Mouse (Mus musculus): Measurements from ENCODE around the gene Dusp15.

Gene Dusp15

DNA sequence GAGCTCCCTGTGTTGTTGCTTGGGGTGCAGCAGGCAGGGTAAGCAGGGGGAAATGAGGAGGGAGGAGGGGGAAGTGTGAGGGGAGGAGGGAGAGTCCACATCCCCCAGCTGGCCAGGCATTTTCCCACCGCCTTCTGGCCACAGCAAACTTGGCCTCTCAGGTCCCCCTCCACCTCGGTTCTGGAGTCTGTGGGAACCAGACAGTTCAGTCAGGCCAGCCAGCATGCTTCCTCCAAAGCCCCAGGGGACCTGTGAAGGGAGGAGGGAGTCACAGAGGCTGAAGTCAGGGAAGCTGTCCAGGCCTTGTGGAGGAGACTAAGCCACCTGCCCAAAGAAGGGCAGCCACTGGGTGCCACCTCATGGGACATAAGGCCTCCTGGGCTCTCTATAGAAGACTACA is 21.2 kb downstream of the Dusp15 start:
- DNase-seq, result no peak

DNA sequence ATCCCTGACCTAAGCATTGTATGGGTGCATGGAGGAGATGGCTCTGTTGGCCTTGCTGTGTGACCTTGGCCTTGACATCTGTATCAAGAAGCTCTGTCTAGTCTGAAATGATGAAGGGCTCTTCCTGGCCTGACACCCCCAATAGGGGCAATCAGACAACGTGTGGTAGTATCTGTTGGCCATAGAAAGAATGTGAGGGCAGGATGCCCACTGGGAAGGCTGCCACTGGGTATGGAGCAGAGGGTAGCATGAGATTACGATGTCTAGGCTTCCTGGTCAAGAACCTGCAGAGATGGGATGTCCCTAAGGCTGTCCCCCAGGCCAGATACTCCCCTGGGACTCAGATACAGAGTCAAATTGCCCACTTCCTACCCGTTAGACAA is 22.5 kb downstream of the Dusp15 start:
- DNase-seq, result no peak

- no peak for DNase-seq
These were observed 23.1 kb downstream of the Dusp15 start for GRCm38 (mm10) chr2:152928219-152928987.

DNA sequence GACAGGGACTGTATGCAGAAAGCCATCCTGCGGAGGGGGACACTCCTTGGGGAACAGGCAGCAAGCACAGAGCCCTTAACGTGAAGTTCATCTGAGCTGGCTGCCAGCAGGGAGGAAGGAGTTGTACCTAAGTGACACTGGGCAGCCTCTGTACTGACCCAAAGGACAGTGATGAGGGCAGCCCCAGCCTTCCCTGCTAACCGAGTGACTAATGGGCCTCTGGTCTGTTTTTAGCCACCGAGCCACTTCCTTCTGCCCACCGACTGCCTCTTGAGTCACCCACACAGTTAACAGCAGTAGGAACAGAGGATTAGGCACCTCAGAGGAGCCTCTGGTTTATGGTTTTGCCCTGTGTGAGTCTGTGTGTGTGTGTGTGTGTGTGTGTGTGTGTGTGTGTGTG is 24.1 kb downstream of the Dusp15 start:
- no peak for DNase-seq

- DNase-seq, result no peak
These were observed 24.6 kb downstream of the Dusp15 start for GRCm38 (mm10) chr2:152926896-152927295.

DNA sequence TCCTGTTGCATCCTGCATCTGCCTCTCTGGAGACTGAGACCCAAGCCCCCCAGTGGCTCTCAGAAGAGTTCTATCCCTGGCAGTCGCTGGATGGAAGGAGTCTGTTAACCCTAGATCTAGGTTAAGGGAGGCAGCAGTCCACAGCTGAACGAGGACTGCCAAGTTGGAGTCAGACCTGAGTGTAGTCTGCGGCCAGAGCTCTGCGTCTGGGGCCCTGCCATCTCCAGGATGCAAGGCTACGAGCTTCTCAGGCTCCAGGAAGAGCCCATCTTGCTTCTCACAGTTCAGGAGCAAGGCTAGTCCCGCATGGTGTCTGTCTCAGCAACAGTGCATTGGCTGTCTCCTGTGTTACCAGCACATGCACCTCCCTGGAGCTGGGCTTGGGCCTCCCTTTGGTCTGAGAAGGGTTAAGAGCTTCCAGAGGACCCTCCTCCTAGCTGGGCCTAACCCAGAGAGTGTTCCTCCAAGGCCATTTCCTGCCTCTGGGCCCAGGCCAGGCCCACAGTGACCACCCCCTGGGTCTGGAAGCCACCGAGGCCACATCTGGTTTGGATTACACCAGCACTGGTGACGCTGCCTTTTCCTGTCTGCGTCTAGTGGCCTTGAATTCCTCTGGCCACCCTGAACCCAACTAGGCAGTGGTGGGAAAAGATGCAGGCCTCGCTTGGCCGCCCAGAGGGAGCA is 26.2 kb downstream of the Dusp15 start:
- no peak for DNase-seq

DNA sequence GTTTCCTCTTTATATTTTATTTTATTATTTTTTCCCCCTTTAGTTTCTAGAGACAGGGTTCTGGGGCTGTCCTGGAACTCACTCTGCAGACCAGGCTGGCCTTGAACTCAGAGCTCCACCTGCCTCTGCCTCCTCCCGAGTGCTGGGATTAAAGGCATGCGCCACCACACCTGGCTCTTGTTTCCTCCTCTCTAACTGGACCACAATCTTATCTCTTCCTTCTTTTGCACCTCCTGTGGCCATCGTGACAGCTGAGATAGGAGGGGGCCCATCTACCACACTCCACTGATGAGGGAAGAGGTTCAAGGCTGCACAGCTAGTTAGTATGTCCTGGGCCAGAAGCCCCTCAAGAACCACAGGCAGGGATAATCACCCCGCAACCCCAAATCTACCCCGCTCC is 27.0 kb downstream of the Dusp15 start:
- DNase-seq, result no peak

GRCm38 (mm10) chr2:152924128-152924527 is 27.4 kb downstream of the Dusp15 start:
- no peak for DNase-seq

GRCm38 (mm10) chr2:152923621-152924020 is 27.9 kb downstream of the Dusp15 start:
- peak; percentile 64 for DNase-seq

GRCm38 (mm10) chr2:152922376-152922775 is 29.1 kb downstream of the Dusp15 start:
- peak; percentile 80 for DNase-seq

GRCm38 (mm10) chr2:152917671-152918070 is 33.8 kb downstream of the Dusp15 start:
- no peak for DNase-seq

DNA sequence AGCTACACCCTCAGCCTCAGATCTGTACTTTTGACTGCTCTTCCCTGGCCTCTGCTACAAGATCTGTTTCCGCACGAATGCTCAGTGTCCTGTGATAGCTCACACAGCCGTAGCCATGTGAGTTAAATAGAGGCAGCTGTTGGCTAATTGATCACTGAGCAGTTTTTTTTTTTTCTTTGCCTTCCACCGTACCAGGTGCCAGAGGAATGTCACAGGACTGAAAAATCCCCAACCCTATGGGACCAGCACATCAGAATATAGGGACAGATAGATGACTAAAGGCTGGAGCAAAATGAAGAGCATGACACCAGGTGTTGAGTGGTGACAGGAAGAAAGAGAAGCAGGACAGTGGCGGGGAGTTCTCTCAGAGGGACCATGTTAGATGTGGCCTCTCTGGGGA is 35.4 kb downstream of the Dusp15 start:
- DNase-seq, result no peak

DNA sequence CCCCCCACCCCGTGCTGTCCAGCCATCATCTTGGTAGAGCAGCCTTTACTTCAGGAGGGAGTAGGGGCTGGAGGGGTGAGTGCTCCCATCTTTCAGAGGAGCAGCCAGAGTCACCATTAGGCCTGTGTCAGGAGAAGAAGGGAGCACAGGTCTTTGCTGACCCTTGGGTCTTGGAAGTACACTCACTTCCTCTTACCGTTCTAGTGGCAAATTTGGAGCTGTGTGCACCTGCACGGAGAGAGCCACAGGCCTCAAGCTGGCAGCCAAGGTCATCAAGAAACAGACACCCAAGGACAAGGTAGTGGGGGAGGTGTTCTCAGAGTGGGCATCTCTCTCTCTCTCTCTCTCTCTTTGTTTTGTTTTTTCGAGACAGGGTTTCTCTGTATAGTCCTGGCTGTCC is 36.0 kb downstream of the Dusp15 start:
- no peak for DNase-seq

DNA sequence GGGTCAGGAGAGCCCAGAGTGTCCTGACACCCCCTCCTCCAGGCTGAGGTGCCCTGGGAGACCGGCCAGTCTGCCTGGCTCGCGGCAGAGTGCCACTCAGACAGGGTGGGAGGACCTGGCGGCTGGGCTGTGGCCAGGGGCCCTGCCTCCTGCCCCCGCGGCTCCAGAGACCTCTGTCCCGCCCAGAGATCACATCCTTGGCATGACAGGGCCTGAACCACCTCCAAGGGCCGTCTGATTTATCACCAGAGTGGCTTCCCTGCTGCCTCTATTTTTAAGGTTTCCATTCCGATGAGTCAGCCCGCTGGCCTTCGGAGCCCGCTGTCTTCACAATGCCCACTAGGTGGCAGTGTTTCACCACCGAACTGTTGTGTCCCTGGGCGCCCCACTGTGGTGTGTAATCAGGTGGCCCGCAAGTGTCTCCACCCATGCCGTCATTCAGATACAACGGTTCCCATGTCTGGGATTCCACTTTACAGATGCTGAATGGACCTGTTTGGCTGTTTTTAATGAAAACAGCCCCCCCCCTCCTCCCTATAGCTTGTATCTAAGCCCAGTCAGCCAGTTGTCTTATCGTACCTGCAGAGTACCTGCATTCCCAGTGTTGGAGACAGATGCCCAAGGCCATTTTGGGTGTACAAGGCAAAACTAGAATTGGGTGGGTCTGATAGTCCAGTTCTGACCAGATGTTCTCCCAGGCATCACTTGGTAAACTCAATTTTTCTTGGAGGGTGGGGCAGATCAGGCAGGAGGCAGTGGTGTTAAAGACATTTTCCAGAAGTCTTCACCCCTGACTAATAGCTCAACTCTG is 37.0 kb downstream of the Dusp15 start:
- DNase-seq, result peak; percentile 89

DNA sequence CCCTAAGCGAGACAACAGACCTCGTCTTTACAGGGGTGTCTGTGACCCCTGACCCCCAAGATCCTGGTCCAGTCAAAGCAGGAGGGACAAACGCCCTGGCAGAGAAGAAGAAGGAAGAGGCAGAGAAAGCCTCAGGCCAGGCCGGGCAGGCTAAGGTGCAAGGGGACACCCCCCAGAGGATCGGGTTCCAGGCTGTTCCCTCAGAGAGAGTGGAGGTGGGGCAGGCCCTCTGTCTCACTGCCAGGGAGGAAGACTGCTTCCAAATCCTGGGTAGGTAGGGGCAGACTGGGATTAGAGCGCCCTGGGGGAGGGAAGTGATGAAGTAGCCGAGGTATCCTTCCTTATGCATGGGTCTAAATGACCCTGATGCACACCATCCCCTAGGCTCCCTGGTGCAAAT is 38.0 kb downstream of the Dusp15 start:
- DNase-seq, result no peak

DNA sequence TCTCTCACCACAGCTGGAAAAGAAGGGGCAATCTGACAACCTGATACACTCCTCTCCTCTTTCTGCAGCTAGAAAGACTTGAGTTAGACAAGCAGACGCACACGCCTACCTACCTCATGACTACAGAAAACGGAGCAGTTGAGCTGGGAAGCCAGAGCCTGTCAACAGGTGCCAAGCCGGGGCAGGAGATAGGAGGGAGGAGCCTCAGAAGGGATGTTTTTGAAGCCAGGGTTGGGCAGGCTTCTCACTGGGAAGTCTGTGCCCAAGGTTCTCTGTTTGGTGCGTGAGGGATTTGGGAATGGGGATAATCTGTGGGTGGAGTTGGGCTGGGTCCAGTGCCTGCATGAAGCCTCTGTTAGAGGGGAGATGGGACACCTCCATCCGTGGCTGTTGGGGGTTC is 40.1 kb downstream of the Dusp15 start:
- no peak for DNase-seq

GRCm38 (mm10) chr2:152911031-152911430 is 40.5 kb downstream of the Dusp15 start, which contains the start of gene Mylk2:
TSS of gene Mylk2 (plus strand) at chr2:152911352.
- DNase-seq, result peak; percentile 60

DNA sequence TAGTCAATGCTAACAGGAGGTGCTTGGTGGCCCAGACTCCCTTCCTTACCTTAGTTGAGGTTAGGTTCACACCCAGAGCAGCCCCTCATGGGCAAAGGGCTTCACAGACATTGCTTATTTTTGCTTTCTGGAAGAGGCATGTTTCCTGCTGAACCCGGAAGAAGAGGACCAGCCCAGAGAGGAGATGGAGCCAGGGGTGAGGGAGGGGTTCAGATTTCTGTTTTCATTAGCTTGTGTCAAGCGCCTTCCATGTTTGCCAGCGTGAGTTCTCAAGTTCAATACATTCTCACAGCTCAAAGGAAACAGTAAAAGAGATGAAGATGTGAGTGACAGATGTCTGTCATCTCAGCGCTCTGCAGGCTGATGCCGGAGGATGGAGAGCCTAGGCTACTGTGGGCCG is 41.6 kb downstream of the Dusp15 start:
- no peak for DNase-seq

- DNase-seq, result peak; percentile 96
These were observed 44.2 kb downstream of the Dusp15 start for GRCm38 (mm10) chr2:152907114-152907943.

DNA sequence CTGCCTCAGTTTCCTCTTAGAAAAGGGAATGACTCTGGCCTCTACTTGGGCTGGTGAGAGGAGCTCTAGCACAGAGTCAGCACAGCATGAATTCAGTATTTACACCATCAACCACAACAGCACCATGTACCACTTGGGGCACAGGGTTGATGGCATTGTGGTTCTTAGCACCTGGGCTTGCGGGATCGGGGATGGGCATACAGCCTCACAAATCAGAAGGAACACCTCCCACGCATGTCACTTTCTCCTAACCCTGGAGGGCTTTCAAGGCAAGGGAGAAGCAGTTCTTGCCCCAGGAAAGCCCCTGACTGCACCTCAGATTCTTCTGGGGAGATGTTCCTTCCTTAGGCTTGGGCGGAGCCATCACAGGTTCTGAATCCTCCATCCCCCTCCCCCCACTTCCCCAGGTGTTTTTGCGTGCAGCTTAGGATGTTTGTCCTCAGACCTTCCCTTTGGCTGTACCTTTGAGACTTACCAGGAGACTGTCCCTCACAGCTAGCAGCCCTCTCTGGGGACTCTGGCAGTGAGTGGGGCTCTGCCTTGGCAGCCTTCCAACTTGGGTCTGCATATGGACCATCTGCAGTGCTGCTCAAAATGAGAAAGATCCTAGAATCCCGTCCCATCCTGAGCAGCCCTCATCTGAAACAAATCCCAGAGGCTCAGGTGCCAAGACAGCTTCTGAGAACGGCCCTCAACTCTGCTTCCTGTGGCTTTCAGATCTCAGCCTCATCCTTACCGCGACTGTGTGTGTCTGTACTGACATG is 45.0 kb downstream of the Dusp15 start:
- DNase-seq, result peak; percentile 49

GRCm38 (mm10) chr2:152905036-152905829 is 46.3 kb downstream of the Dusp15 start:
- DNase-seq, result peak; percentile 45
